Mouse (Mus musculus): ENCODE data around the gene Fsip1. TPM values are rescaled to one million over a fixed set of nuclear protein-coding genes. Genes with fewer than 3 reads are reported as not detected.
"Not testable (repeated sequence)": the region's sequence is repeated elsewhere in the genome, so short reads cannot be mapped to it uniquely, and the experiment has no call there.

Gene Fsip1
- 0.88 and 1.2 TPM in 2 replicates for polyA plus RNA-seq (2016; fragmentation: Nextera tagmentation; extraction: Ambion mirVana)

GRCm38 (mm10) chr2:118256621-118257053, at the start of gene Fsip1:
Gene Fsip1, minus strand, starts transcription at chr2:118256966.
- peak within 1 kb of the TSS; percentile 63 for H3K4me3 ChIP-seq
- peaks cover 3% of the 10 kb centered on the region; the same call in 1 of the 2 replicates for H3K27me3 ChIP-seq (ENCODE audit: low read depth, poor library complexity, severe bottlenecking)
- H3K4me1 ChIP-seq = peaks cover 10% of the 10 kb centered on the region
- H3K36me3 ChIP-seq = no peaks in the 10 kb centered on the region
- H3K9me3 ChIP-seq (replicated peaks) = no peaks in the 10 kb centered on the region
- DNase-seq (ENCODE audit: low spot score) = peak; percentile 82
- WGBS = 2% methylated on average over 25 of the region's 25 CpGs
- peak within 1 kb of the TSS; percentile 81 for H3K27ac ChIP-seq

DNA sequence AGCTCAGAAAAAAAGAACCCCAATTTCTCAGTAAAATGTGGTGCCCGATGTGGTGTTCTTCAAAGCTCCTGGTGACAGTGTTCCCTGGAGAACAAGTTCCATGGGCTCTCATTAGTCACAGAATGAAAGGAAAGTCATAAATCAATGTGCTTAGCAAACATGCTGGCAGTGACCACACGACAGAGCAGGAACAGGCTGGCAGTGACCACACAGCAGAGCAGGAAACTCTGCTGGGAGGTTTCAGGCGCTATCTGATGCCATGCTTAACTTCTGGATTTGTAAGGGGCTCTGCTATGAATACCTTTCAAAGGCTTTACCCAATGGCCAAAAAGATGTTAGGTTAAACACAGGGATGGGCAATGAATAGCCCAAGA, 49.7 kb upstream of the Fsip1 start:
- DNase-seq (ENCODE audit: low spot score) = no peak
- Histone ChIP-seq H3K4me3 (no peak overlapping the region), H3K9me3 (replicated peaks) (no peaks in the 10 kb centered on the region), H3K27me3 (ENCODE audit: low read depth, poor library complexity, severe bottlenecking) (no peaks in the 10 kb centered on the region), H3K27ac (no peak overlapping the region), H3K36me3 (no peaks in the 10 kb centered on the region), H3K4me1 (peaks cover 22% of the 10 kb centered on the region)
- 38% methylated on average over 3 of the region's 3 CpGs for WGBS

DNA sequence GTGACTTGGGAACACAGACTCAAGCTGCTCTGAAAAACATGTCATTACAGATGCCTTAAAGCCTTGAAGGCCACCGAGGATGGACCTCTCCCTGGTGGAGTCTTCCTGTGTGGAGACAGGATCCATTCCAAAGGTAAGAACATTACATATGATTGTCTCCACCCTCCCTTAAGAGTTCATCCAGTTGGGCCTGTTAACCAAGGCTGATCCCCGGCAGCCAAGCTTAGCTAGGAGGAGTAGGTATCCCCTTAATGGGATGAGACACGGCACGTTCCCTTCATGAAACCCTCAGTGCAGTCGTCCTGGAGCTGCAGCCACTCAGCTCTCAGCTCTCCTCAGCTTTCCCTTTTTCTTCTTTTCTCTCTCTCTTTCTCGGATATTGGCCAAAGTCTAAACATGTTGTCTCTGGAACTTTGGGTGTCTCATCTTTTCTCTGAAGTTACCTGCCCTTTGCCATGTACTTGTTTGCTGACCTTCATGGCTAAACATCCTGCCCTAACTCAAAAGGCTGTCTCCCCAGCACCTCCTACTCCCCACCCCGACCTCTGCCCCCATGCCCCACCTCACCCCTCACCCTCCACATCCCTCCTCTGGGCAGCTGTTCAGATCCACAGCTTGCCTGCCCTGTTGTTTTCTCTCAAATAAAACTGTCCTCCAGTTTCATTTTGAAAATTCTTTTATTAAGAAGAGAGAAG, 49.2 kb upstream of the Fsip1 start:
- Histone ChIP-seq H3K27me3 (ENCODE audit: low read depth, poor library complexity, severe bottlenecking) (no peaks in the 10 kb centered on the region), H3K4me1 (peaks cover 22% of the 10 kb centered on the region), H3K4me3 (no peak overlapping the region), H3K27ac (no peak overlapping the region), H3K9me3 (replicated peaks) (no peaks in the 10 kb centered on the region), H3K36me3 (no peaks in the 10 kb centered on the region)
- DNase-seq (ENCODE audit: low spot score) = no peak
- WGBS = 62% methylated on average over 7 of the region's 7 CpGs

GRCm38 (mm10) chr2:118303456-118303855, 46.7 kb upstream of the Fsip1 start:
- Histone ChIP-seq H3K27me3 (ENCODE audit: low read depth, poor library complexity, severe bottlenecking) (no peaks in the 10 kb centered on the region), H3K27ac (0 out of 2 replicates have a peak overlapping the region, but pooled peaks have one; percentile 11), H3K4me3 (no peak overlapping the region), H3K9me3 (replicated peaks) (no peaks in the 10 kb centered on the region), H3K4me1 (peaks cover 22% of the 10 kb centered on the region), H3K36me3 (no peaks in the 10 kb centered on the region)
- 30% methylated on average over 4 of the region's 4 CpGs for WGBS
- no peak for DNase-seq (ENCODE audit: low spot score)

DNA sequence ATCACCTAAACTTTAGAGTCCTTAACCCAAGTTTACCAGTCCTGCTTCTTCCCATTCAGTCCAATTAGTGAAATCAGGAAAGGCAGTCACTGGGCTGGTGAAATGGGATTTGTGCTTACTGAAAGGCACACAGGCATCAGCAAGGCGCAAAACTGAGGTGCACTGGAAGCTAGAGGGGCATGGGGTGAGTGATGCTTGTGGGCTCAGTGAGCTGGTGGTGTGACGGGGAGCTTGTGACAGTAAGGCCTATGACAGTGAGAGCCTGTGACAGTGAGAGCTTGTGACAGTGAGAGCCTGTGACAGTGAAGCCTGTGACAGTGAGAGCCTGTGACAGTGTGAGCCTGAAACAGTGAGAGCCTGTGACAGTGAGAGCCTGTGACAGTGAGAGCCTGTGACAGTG, 44.9 kb upstream of the Fsip1 start:
- no peak for DNase-seq (ENCODE audit: low spot score)
- WGBS = 78% methylated on average over 2 of the region's 2 CpGs
- Histone ChIP-seq H3K4me1 (peaks cover 11% of the 10 kb centered on the region), H3K9me3 (replicated peaks) (no peaks in the 10 kb centered on the region), H3K4me3 (no peak overlapping the region), H3K27me3 (ENCODE audit: low read depth, poor library complexity, severe bottlenecking) (no peaks in the 10 kb centered on the region), H3K27ac (no peak overlapping the region), H3K36me3 (no peaks in the 10 kb centered on the region)

- H3K27me3 ChIP-seq (ENCODE audit: low read depth, poor library complexity, severe bottlenecking) = no peaks in the 10 kb centered on the region
- peaks cover 5% of the 10 kb centered on the region for H3K4me1 ChIP-seq
- no peak for DNase-seq (ENCODE audit: low spot score)
- WGBS = 92% methylated on average over 8 of the region's 8 CpGs
- H3K4me3 ChIP-seq = no peak overlapping the region
- H3K27ac ChIP-seq = no peak overlapping the region
- no peaks in the 10 kb centered on the region for H3K36me3 ChIP-seq
- H3K9me3 ChIP-seq (replicated peaks) = no peaks in the 10 kb centered on the region
These were observed 44.3 kb upstream of the Fsip1 start for GRCm38 (mm10) chr2:118301041-118301545.

GRCm38 (mm10) chr2:118299981-118300380, 43.2 kb upstream of the Fsip1 start:
- WGBS = 90% methylated on average over 2 of the region's 2 CpGs
- H3K27ac ChIP-seq = no peak overlapping the region
- H3K4me1 ChIP-seq = peaks cover 4% of the 10 kb centered on the region; the same call in 1 of the 2 replicates
- H3K9me3 ChIP-seq (replicated peaks) = no peaks in the 10 kb centered on the region
- no peaks in the 10 kb centered on the region for H3K36me3 ChIP-seq
- H3K27me3 ChIP-seq (ENCODE audit: low read depth, poor library complexity, severe bottlenecking) = no peaks in the 10 kb centered on the region
- no peak overlapping the region for H3K4me3 ChIP-seq
- no peak for DNase-seq (ENCODE audit: low spot score)

DNA sequence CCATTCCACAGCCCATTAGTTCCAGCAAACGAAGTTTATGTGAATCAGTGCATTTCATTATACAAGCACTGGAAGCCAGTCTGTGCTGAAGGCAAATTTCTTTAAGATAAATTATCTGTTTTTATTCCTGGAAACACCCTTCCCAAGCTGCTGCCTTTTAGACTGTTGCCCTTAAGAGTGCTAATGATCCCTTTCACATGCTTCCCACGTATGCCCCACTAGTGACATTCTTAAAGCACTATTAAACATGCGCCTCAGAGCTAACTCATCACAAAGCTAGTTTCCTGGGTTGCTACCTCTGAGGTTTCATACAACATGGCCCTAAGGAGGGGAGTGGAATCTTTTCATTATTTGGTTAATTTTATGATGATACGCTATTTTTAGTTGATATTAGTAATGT, 41.8 kb upstream of the Fsip1 start:
- Histone ChIP-seq H3K4me3 (no peak overlapping the region), H3K27ac (no peak overlapping the region), H3K36me3 (no peaks in the 10 kb centered on the region), H3K27me3 (ENCODE audit: low read depth, poor library complexity, severe bottlenecking) (no peaks in the 10 kb centered on the region), H3K4me1 (peaks cover 1% of the 10 kb centered on the region; the same call in 1 of the 2 replicates), H3K9me3 (replicated peaks) (no peaks in the 10 kb centered on the region)
- DNase-seq (ENCODE audit: low spot score) = no peak
- 85% methylated on average over 4 of the region's 4 CpGs for WGBS

DNA sequence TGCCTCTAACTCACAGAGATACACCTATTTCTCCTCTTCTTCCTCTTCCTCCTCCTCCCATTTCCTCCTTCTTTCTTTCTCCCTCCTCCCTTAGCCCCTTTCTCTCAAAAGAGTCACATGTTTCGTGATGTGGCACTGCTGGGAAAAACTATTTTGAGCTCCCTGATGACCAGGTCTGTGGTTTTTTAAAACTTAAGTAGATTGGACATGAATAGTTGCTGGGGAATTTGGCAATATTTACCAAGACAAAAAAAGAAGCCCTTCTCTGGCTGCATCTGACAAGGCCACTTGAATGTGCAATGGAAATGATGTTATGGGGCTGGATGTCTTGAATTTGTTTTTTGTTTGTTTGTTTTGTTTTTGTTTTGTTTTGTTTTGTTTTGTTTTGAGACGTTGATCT, 41.2 kb upstream of the Fsip1 start:
- H3K4me1 ChIP-seq = no peaks in the 10 kb centered on the region
- H3K27me3 ChIP-seq (ENCODE audit: low read depth, poor library complexity, severe bottlenecking) = no peaks in the 10 kb centered on the region
- WGBS = 79% methylated on average over 2 of the region's 2 CpGs
- H3K27ac ChIP-seq = no peak overlapping the region
- no peaks in the 10 kb centered on the region for H3K36me3 ChIP-seq
- H3K4me3 ChIP-seq = no peak overlapping the region
- no peak for DNase-seq (ENCODE audit: low spot score)
- H3K9me3 ChIP-seq (replicated peaks) = no peaks in the 10 kb centered on the region

DNA sequence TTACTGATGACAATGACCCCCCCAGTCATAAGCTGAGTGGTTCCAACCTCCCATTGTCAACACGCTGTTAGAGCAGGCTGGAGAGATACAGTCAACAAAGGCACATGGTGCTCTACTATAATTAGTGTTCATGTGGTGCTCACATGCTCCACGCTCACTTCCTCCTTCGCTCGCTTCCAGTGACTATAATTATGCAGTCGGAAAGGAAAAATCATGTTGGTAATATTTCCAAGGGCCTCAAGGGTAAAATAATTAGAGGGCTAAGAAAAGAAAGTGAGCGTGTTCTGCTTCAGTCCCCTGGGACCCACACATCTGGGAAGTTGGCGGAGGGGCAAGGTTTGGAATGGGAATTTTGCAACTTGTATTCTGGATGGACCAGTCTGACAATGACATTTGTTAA, 38.7 kb upstream of the Fsip1 start:
- no peak overlapping the region for H3K4me3 ChIP-seq

GRCm38 (mm10) chr2:118293583-118293982, 36.8 kb upstream of the Fsip1 start:
- Histone ChIP-seq H3K36me3 (no peaks in the 10 kb centered on the region), H3K4me1 (no peaks in the 10 kb centered on the region), H3K27me3 (ENCODE audit: low read depth, poor library complexity, severe bottlenecking) (no peaks in the 10 kb centered on the region), H3K27ac (no peak overlapping the region), H3K4me3 (no peak overlapping the region), H3K9me3 (replicated peaks) (no peaks in the 10 kb centered on the region)
- 92% methylated on average over 5 of the region's 5 CpGs for WGBS
- DNase-seq (ENCODE audit: low spot score) = no peak

More for the DNA sequence above, 38.7 kb upstream of the Fsip1 start:
- no peaks in the 10 kb centered on the region for H3K4me1 ChIP-seq
- WGBS = 86% methylated on average over 7 of the region's 7 CpGs
- H3K9me3 ChIP-seq (replicated peaks) = no peaks in the 10 kb centered on the region
- H3K36me3 ChIP-seq = no peaks in the 10 kb centered on the region
- no peak overlapping the region for H3K27ac ChIP-seq
- H3K27me3 ChIP-seq (ENCODE audit: low read depth, poor library complexity, severe bottlenecking) = no peaks in the 10 kb centered on the region
- no peak for DNase-seq (ENCODE audit: low spot score)

- not testable (repeated sequence) for H3K27me3 ChIP-seq (ENCODE audit: low read depth, poor library complexity, severe bottlenecking); H3K9me3 ChIP-seq (replicated peaks); H3K27ac ChIP-seq; H3K4me1 ChIP-seq; H3K4me3 ChIP-seq; DNase-seq (ENCODE audit: low spot score); H3K36me3 ChIP-seq
- 90% methylated on average over 7 of the region's 7 CpGs for WGBS
These were observed 32.3 kb upstream of the Fsip1 start for GRCm38 (mm10) chr2:118289066-118289460.

- DNase-seq (ENCODE audit: low spot score) = no peak
- WGBS = 86% methylated on average over 9 of the region's 9 CpGs
- no peaks in the 10 kb centered on the region for H3K9me3 ChIP-seq (replicated peaks)
These were observed 31.7 kb upstream of the Fsip1 start for GRCm38 (mm10) chr2:118288326-118289065.

More at GRCm38 (mm10) chr2:118288326-118289065, 31.7 kb upstream of the Fsip1 start:
- Histone ChIP-seq H3K27me3 (ENCODE audit: low read depth, poor library complexity, severe bottlenecking) (no peaks in the 10 kb centered on the region), H3K36me3 (no peaks in the 10 kb centered on the region), H3K4me1 (no peaks in the 10 kb centered on the region), H3K4me3 (no peak overlapping the region), H3K27ac (no peak overlapping the region)
